10 mouse cellular contexts compared by ENCODE assay signal in the genomic region with DNA sequence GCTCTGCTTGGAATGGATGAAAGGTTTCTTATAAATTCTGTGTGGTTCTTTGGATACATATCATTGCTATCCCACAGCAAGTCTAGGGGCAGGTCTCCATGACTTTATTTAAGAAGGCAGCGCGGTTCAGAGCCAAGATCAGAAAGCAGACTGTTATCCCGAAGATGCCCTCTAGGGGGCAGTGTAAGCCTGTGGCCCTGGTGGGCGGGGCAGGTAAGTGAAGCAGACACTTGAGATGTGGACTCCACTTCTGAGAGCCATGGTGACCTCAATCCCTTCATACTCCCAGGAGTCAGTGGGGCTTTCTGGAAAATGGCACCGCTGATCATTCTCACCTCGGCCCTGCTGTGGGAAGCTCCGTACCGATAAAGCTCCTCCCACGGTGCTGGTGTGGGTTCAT.
A peak's percentile ranks its signal among the peaks of the same experiment; 100 is the strongest.
DNase-seq lines count a peak whose midpoint lies in the region; ATAC-seq and TF ChIP-seq lines count a peak whose summit lies in the region.
"Had no signal": no experiment of that assay in that cellular context is flagged by ENCODE, and none has a peak within 500 bp of the region (broad histone marks: within the 10 kb centered on the region; RNA-seq: fewer than 3 reads in every experiment).

No protein-coding gene starts in this region.

- TF ChIP-seq EP300 in MEL (IDR thresholded peaks at IDR 0.05; ENCODE audit: low read depth in 1 of 2, low read length in 2 of 2): no peak
- no peak for TF ChIP-seq EP300 in lung, postnatal 0 days (IDR thresholded peaks at IDR 0.05)

- no peak for ATAC-seq in hindbrain, postnatal 0 days
- ATAC-seq in hindbrain, embryonic 13.5 days (ENCODE audit: low FRiP score): no peak
- ATAC-seq in intestine, embryonic 14.5 days (replicated peaks; ENCODE audit: low FRiP score, low TSS enrichment, low read depth): no peak
- ATAC-seq in lung, postnatal 0 days: no peak; the same call in 1 of the 2 replicates

- H3K9ac ChIP-seq in hindbrain, postnatal 0 days (replicated peaks; ENCODE audit: low read length): no peak overlapping the region
- H3K9ac ChIP-seq in hindbrain, embryonic 13.5 days: no peak overlapping the region
- no peak overlapping the region for H3K9ac ChIP-seq in MEL (ENCODE audit: control insufficient read depth, low read depth, low read length, poor library complexity, severe bottlenecking)
- no peak overlapping the region for H3K9ac ChIP-seq in intestine, embryonic 14.5 days (ENCODE audit: low read length)
- H3K9ac ChIP-seq in lung, postnatal 0 days (replicated peaks; ENCODE audit: low read depth): no peak overlapping the region
- H3K9ac ChIP-seq: embryonic facial prominence, embryonic 15.5 days had no signal

- no peaks in the 10 kb centered on the region for H3K27me3 ChIP-seq in hindbrain, postnatal 0 days (ENCODE audit: insufficient read depth, low read length)
- no peaks in the 10 kb centered on the region for H3K27me3 ChIP-seq in hindbrain, embryonic 13.5 days
- no peaks in the 10 kb centered on the region for H3K27me3 ChIP-seq in MEL (ENCODE audit: control insufficient read depth in 1 of 2, insufficient read depth in 2 of 2, low read length in 2 of 2)
- H3K27me3 ChIP-seq in intestine, embryonic 14.5 days (replicated peaks; ENCODE audit: control insufficient read depth, insufficient read depth, low read length): no peaks in the 10 kb centered on the region
- H3K27me3 ChIP-seq in lung, postnatal 0 days (replicated peaks; ENCODE audit: insufficient read depth, low read length): no peaks in the 10 kb centered on the region
- H3K27me3 ChIP-seq: embryonic facial prominence, embryonic 15.5 days had no signal

- DNase-seq in hindbrain, postnatal 0 days (ENCODE audit: low spot score): peak; percentile 30
- peak; percentile 34 for DNase-seq in MEL (ENCODE audit: low read depth, low spot score)
- DNase-seq in embryo, embryonic 9.5 days (ENCODE audit: extremely low spot score): peak; percentile 57
- DNase-seq in intestine, embryonic 14.5 days (ENCODE audit: low spot score): peak; percentile 79
- DNase-seq in lung, postnatal 0 days (ENCODE audit: low spot score): peak; percentile 50
- DNase-seq in spleen, postnatal 4 days (ENCODE audit: low spot score in 2 of 2): peak; percentile 45 to 82
- DNase-seq in urinary bladder, adult 2 months (ENCODE audit: low spot score): no peak

- H3K9me3 ChIP-seq in hindbrain, postnatal 0 days (ENCODE audit: low read length): no peaks in the 10 kb centered on the region
- H3K9me3 ChIP-seq in hindbrain, embryonic 13.5 days: no peaks in the 10 kb centered on the region
- H3K9me3 ChIP-seq in MEL (replicated peaks; ENCODE audit: insufficient read depth, low read length): no peaks in the 10 kb centered on the region
- peaks cover 5% of the 10 kb centered on the region; the same call in 1 of the 2 replicates for H3K9me3 ChIP-seq in intestine, embryonic 14.5 days (ENCODE audit: control insufficient read depth, low read length)
- no peaks in the 10 kb centered on the region for H3K9me3 ChIP-seq in lung, postnatal 0 days (ENCODE audit: low read length)
- H3K9me3 ChIP-seq: embryonic facial prominence, embryonic 15.5 days had no signal

- WGBS in hindbrain, postnatal 0 days: 36% methylated on average over 9 of the region's 9 CpGs
- WGBS in hindbrain, embryonic 13.5 days: 35% methylated on average over 9 of the region's 9 CpGs
- 46% methylated on average over 9 of the region's 9 CpGs for WGBS in intestine, embryonic 14.5 days
- WGBS in lung, postnatal 0 days: 34% methylated on average over 9 of the region's 9 CpGs

- no peak overlapping the region for H3K4me2 ChIP-seq in hindbrain, postnatal 0 days (ENCODE audit: low read depth, low read length)
- H3K4me2 ChIP-seq in hindbrain, embryonic 13.5 days: no peak overlapping the region
- no peak overlapping the region for H3K4me2 ChIP-seq in intestine, embryonic 14.5 days (ENCODE audit: low read length)
- H3K4me2 ChIP-seq in lung, postnatal 0 days (replicated peaks; ENCODE audit: low read depth, low read length): no peak overlapping the region
- H3K4me2 ChIP-seq: embryonic facial prominence, embryonic 15.5 days had no signal

- H3K4me3 ChIP-seq in hindbrain, postnatal 0 days (ENCODE audit: low read length): no peak overlapping the region
- H3K4me3 ChIP-seq in hindbrain, embryonic 13.5 days: no peak overlapping the region
- H3K4me3 ChIP-seq in MEL (ENCODE audit: control insufficient read depth in 1 of 2, insufficient read depth in 1 of 2, low read depth in 2 of 2, low read length in 2 of 2): no peak overlapping the region
- H3K4me3 ChIP-seq in intestine, embryonic 14.5 days (ENCODE audit: low read depth, low read length): no peak overlapping the region
- no peak overlapping the region for H3K4me3 ChIP-seq in lung, postnatal 0 days (ENCODE audit: low read depth, low read length)
- H3K4me3 ChIP-seq: embryonic facial prominence, embryonic 15.5 days; myocyte had no signal

- H3K79me2 ChIP-seq in MEL (ENCODE audit: control insufficient read depth, insufficient read depth, low read length, poor library complexity): no peaks in the 10 kb centered on the region

- TF ChIP-seq CTCF in hindbrain, postnatal 0 days (IDR thresholded peaks at IDR 0.05; ENCODE audit: low read depth): peak; percentile 74
- peak; percentile 70 to 76 (median 71) for TF ChIP-seq CTCF in MEL (IDR thresholded peaks at IDR 0.05 in 2 of 3, conservative IDR thresholded peaks at IDR 0.05 in 1 of 3; ENCODE audit: control insufficient read depth in 1 of 3, insufficient read depth in 1 of 3, low read depth in 2 of 3, low read length in 3 of 3, poor library complexity in 1 of 3, severe bottlenecking in 1 of 3)
- TF ChIP-seq CTCF in lung, postnatal 0 days (IDR thresholded peaks at IDR 0.05): peak; percentile 84

- no peak overlapping the region for H3K27ac ChIP-seq in hindbrain, postnatal 0 days
- no peak overlapping the region for H3K27ac ChIP-seq in hindbrain, embryonic 13.5 days
- no peak overlapping the region for H3K27ac ChIP-seq in MEL (ENCODE audit: control insufficient read depth, low read depth, low read length)
- no peak overlapping the region for H3K27ac ChIP-seq in intestine, embryonic 14.5 days (ENCODE audit: low read depth)
- no peak overlapping the region for H3K27ac ChIP-seq in lung, postnatal 0 days (ENCODE audit: low read length)
- H3K27ac ChIP-seq: embryonic facial prominence, embryonic 15.5 days had no signal

- H3K4me1 ChIP-seq in hindbrain, postnatal 0 days (ENCODE audit: insufficient read depth, low read length): no peaks in the 10 kb centered on the region
- no peaks in the 10 kb centered on the region; the same call in 1 of the 2 replicates for H3K4me1 ChIP-seq in hindbrain, embryonic 13.5 days (replicated peaks)
- H3K4me1 ChIP-seq in MEL (ENCODE audit: control insufficient read depth in 1 of 2, insufficient read depth in 2 of 2, low read length in 2 of 2): no peaks in the 10 kb centered on the region
- H3K4me1 ChIP-seq in intestine, embryonic 14.5 days (replicated peaks; ENCODE audit: control insufficient read depth, insufficient read depth, low read length): peaks cover 7% of the 10 kb centered on the region; the same call in 1 of the 2 replicates
- no peaks in the 10 kb centered on the region for H3K4me1 ChIP-seq in lung, postnatal 0 days (ENCODE audit: insufficient read depth, low read depth, low read length)
- H3K4me1 ChIP-seq: embryonic facial prominence, embryonic 15.5 days had no signal

- no peaks in the 10 kb centered on the region for H3K36me3 ChIP-seq in hindbrain, postnatal 0 days (ENCODE audit: insufficient read depth, low read length)
- no peaks in the 10 kb centered on the region for H3K36me3 ChIP-seq in hindbrain, embryonic 13.5 days
- H3K36me3 ChIP-seq in MEL (ENCODE audit: control insufficient read depth in 1 of 2, insufficient read depth in 2 of 2, low read length in 2 of 2): no peaks in the 10 kb centered on the region
- no peaks in the 10 kb centered on the region for H3K36me3 ChIP-seq in intestine, embryonic 14.5 days (ENCODE audit: control insufficient read depth, insufficient read depth, low read length)
- no peaks in the 10 kb centered on the region for H3K36me3 ChIP-seq in lung, postnatal 0 days (ENCODE audit: insufficient read depth, low read length)
- H3K36me3 ChIP-seq: embryonic facial prominence, embryonic 15.5 days had no signal

- TF ChIP-seq RAD21 in MEL (IDR thresholded peaks at IDR 0.05; ENCODE audit: low read depth, low read length): peak; percentile 58

- no peak for TF ChIP-seq POLR2A in MEL (IDR thresholded peaks at IDR 0.05; ENCODE audit: control insufficient read depth in 1 of 2, insufficient read depth in 1 of 2, low read depth in 1 of 2, low read length in 2 of 2, poor library complexity in 1 of 2)

TF ChIP-seq in MEL, 35 proteins besides CTCF, POLR2A, EP300 and RAD21:
- no peak for TF ChIP-seq GATA1 (IDR thresholded peaks at IDR 0.05; ENCODE audit: low read depth, low read length)
- TF ChIP-seq SMC3 (IDR thresholded peaks at IDR 0.05; ENCODE audit: low read depth, low read length): peak; percentile 57
- TF ChIP-seq MYB (IDR thresholded peaks at IDR 0.05; ENCODE audit: low read depth, low read length): no peak
- TF ChIP-seq ZNF384 (IDR thresholded peaks at IDR 0.05; ENCODE audit: low read depth, low read length): no peak
- TF ChIP-seq ZMIZ1 (IDR thresholded peaks at IDR 0.05; ENCODE audit: low read depth, low read length): no peak
- peak; percentile 56 for TF ChIP-seq ZC3H11A (IDR thresholded peaks at IDR 0.05; ENCODE audit: low read depth, low read length)
- no peak for TF ChIP-seq NELFE (IDR thresholded peaks at IDR 0.05; ENCODE audit: low read depth, low read length)
- TF ChIP-seq MXI1 (IDR thresholded peaks at IDR 0.05; ENCODE audit: low read depth, low read length): no peak
- no peak for TF ChIP-seq ELF1 (IDR thresholded peaks at IDR 0.05; ENCODE audit: low read depth, low read length)
- no peak for TF ChIP-seq ZKSCAN1 (IDR thresholded peaks at IDR 0.05; ENCODE audit: low read depth, low read length)
